Mouse (Mus musculus) thymus, postnatal 25 days (tissue): Measurements from ENCODE around the gene B4galnt4.

ENCODE experiments used
- DNase-seq: peaks from one replicate; pipeline ENCODE4 v3.0.0; 2022

The B4galnt4 gene

DNA sequence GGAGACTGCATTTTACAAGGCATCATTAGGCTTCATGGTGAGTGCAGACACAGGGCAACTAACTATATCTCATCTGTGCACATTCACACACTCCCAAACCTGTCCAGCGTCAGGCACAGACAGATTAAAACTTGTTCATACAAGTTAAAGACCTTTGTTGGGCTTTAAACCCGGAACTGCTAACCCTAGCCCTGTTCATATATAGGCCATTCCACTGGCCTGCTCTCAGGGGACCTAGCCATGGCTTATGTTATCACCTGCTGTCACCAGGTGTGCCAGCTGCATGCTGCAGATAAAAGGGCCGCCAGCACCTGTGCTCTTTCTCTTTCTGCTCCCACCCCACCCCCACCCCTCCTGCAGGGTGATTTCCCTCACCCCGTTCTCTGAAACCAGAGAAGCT, 18.4 kb upstream of the B4galnt4 start:
- no peak for DNase-seq

DNA sequence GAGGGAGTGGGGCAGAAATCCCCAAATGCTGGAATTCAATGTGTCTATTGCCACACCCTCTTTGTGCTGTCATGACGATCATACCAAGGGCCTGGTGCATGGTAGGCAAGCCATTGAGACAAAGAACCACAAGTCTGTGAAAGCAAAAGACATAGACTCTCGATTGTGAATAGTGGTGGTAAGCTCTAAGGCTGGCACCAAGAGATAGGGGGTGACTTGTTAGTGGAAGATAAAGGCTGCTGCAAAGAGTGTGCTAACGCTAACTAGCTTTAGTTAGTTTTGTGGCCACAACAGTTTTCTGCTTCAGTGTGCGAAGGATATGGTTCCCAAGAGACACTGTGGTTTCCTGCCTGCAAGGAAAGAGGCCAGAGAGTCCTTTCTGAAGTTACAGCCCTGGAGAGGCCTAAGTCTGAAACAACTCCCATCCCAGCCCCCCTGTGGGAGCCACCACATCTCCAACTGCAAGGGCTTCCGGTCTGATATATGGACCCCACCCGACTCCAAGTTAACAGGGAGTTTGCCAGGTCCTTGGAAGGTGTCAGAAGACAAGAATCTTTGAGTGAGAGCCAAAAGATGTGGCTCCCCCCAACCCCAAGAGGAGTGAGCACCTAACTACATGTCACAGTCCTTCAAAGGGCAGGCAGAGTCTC, 13.8 kb upstream of the B4galnt4 start:
- no peak for DNase-seq

DNA sequence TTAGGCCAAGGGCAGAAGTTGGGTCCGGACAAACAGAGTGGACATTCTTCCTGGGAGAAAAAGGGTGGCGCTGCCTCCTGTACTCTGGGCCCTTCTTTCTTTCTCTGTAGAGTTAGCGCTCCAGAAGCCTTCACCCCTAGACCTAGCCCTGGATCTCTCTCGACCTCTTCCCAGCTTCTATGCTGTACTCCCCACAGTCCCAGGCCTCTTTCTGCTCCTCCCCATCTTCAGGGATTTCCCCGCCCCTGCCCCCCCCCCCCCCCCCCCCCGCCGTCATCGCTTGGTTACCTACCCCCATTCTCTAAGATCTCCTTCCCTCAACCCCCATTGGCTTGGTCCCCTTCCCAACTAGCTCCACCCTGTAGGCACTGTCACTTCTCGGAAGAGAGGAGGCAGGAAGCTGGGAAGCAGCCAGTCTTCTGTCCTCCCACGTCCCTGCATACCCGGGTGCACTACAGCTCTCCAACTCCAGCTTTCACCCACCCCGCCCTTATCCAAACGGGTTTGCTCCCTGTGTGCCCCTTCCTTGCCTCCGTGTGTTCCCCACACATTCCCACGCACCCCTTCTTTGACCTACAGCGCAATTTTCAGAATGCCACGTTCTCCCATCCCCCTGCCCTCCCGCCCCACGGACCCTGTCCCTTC, 13.2 kb upstream of the B4galnt4 start:
- no peak for DNase-seq

DNA sequence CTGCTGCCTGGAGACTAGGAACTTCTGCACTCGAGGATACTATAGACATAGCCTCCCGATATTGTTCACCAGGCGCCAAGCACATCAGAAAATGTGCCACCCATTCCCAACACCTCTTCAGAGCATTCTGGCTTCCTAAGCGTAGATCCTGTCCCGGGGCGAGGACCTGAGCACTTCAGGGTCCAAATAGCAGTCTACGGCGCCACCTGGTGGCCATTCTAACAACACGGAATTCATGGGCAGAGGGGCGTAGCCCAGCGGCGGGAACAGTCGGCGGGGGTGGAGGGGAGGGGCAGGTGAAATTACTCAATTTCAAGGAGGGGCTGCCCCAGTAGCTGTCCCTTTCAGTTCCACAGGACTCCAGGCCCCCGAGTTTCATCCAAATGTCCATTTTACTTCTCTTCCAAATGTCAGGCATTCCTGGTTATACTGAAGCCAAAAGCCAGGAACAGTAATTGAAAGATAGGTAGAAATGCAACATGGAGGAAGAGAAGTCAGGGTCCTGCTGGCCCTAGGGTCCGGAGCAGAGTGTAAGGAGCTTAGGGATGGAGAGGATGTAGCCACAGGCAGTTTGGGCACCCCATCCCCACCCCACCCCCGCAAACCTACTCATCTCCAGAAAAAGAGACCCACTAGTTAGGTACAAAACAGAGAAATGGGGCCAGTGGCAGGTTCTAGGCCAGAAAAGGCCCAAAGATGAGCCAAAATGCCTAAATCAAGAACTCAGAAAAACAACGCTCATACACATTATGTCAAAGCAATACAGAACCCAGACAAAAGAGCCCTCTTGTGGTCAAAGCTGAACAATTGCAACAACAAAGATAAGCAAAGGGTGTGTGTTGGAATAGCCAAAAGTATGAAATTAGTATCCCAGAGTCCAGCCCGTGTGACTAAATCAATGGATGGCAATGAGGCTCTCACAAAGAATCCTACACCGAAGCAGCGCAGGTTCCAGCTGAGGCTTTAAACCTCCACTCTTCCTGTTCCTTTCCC, 12.4 kb upstream of the B4galnt4 start:
- peak; percentile 89 for DNase-seq

DNA sequence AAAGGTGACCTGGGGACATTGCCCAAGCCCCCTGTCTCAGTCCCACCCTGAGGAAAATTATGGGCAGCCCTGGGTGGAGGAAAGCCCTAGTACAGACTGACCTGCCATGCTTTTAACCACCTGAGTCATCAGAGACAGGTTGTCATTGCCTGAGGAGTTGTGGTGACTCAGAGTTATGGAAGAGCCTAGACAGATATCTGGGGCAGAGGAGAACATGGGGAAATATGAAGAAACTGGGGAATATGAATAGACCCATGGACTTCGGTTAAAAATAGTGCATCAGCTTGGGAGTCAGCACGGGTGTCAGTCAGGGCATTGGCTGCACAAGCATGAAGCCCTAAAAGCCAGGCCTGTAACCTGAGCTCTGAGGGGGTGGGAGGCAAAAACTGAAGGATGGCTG, 11.6 kb upstream of the B4galnt4 start:
- no peak for DNase-seq

DNA sequence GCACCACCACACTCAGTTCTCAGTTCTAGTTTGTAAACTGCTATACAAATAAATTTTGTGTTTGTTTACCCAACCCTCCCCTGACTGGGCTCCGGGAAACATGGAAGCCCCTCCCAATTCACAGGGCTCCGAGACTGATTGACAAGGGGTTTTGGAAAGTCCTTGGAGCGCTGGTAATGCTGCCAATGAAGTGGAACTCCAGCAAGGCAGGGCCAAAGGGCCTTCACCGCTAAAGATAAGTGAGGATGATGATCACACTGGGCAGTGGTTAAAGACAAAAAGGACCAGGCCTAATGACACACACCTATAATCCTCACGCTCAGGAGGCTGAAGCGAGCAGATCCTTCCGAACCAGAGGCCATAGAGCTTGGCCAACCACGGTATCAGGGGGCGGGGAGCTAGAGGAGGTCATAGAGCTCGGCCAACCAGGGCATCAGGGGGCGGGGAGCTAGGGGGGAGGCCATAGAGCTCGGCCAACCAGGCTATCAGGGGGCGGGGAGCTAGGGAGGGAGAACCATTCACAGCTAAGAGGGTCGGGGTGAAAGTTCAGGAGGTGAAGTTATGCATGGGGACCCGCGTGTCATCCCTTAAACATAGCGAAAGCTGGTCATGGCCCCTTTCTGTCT, 9.7 kb upstream of the B4galnt4 start:
- DNase-seq = no peak

DNA sequence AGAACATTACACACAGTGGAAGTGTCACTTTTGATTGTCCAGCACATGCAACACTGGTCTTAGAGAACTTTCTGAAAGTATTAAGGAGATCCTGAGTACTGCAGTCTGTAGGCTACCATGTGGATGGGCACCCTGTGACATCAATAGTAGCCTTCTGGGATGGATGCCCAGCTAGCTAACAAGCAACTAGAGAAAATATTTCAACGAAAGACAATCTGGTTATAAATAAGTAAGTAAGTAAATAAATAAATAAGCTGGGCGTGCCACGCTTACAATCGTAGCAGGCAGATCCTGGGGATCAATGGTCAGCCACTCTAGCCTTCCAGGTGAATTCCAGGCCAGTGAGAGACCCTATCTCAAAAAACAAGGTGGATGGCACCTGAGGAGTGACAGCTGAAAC, 8.9 kb upstream of the B4galnt4 start:
- no peak for DNase-seq

DNA sequence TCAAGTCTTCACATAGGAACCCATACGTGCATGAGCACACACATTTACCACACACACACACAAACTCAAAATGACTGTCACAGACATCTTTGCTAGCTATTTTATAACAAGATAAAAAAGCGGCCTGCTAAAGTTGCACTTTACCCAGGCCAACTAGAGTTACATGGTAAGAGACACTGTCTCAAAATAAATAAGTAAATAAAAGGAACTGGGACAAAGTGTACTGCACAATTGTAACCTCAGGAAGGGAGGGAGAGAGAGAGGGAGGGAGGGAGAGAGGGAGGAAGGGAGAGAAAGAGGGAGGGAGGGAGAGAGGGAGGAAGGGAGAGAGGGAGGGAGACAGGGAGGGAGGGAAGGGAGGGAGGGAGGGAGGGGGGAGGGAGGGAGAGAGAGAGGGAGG, 8.5 kb upstream of the B4galnt4 start:
- no peak for DNase-seq

DNA sequence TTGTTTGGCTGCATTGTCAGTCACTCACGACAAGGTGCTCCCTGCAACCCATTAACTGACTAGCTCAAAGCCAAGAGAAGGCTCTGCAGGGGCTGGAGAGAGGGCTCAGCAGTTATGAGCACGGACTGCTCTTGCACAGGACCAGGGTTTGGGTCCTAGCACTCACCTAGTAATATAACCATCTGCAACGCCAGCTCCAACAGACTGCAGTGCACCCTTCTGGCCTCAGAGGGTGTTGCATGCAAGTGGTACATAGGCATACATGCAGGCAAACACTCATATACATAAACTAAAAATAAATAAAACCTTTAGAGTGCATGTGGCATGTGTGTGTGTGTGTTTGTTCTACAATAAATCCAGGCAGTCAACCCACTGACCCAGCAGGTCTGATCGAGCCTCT, 5.1 kb upstream of the B4galnt4 start:
- DNase-seq = no peak

DNA sequence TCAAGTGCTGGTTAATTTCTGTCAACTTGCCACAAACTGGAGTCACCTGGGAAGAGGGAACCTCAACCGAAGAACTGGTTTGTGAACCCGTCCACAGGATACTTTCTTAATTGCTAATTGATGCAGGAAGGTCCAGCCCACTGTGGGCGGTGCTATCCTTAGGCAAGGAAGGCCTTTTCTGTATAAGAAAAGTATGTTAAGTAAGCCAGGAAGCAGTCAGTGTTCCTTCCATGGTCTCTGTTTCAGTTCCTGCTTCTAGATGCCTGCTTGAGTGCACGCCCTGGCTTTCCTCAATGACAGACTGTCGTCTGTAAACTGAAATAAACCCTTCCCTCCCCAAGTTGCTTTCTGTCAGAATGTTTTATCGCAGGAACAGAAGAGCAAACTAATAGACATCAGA, 3.9 kb upstream of the B4galnt4 start:
- DNase-seq = no peak

DNA sequence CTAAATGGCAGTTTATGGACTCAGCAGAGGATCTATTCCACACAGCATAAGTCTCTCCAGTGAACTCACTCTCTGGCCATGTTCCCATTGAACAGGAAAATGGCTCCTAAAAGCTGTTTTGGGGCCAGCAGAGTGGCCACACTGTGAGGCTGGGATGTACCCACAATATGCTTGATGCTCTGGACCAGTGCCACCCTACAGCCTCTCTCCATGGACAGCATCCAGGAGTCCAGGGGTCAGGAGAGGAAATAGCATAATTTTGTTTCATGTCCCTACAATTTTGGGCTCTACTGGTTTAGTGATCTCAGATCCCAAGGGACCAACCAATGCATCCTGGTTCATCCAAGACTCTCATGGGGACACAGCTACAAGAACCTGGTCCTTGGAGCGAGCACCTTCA, 3.4 kb upstream of the B4galnt4 start:
- DNase-seq = no peak

DNA sequence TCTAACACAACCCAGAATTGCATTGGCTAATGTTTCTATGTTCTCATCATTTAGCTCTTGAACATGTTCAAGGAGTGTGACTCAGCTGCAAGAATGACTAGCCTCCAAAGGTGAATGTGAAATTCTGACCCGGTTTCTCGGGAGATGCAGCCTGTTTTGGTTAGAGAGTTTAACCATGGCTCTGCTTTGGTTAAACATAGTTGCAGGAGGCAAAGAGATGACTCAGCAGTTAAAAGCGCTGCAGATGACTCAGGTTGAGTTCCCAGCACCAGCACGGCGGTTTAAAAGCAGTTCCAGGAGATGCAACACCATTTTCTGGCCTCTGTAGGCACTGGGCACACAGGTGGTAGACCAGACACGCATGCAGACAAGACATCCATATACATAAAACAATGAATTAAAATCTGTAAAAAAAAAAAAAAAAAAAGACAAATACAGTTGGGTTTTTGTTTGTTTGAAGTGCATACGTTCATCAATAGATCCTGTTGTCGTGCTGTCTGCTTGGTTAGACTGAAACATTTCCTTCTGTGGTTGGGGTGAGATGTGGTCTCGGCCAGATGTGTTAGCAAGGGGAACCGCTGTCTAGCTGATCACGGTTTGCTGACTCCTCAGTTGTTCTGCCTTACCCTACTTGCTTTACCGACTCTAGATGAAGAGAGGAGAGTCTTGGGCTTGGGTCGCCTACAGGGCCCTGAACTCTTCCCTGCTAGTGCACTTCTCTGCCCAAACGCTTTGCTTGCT, 2.1 kb upstream of the B4galnt4 start:
- DNase-seq = no peak

DNA sequence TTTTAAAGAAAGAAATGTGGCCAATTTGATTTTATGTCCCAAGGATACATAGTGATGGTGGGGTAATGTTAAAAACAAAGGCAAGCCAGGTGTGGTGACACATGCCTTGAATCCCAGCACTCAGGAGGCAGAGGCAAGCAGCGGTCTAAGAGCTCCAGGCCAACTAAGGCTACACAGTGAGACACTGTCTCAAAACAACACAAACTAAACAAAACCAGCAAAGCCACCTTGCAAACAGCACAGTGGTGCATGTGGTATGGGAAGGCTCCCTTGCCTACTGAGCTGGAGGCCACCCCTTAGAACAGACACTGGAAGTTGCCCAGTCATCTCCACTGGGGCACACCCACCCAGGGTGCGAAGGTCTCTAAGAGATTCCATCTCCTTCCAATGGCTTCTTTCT, 975 bp upstream of the B4galnt4 start:
- no peak for DNase-seq

DNA sequence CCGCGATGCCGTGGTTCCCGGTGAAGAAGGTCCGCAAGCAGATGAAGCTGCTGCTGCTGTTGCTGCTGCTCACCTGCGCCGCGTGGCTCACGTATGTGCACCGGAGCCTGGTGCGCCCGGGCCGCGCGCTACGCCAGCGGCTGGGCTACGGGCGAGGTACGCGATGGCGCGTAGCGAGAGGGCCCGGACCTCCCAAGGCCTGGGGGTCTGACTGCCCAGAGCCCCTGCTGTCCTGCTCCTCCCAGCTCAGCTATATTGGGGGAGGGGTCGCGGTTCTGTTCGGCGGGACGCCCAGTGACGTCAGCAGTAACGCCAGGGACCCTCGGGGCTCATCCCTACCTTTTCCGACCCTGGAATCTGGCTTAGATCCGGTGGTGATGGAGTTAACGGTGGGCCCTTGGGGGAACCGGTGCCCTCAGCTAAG, 377 bp downstream of the B4galnt4 start:
- DNase-seq = no peak

DNA sequence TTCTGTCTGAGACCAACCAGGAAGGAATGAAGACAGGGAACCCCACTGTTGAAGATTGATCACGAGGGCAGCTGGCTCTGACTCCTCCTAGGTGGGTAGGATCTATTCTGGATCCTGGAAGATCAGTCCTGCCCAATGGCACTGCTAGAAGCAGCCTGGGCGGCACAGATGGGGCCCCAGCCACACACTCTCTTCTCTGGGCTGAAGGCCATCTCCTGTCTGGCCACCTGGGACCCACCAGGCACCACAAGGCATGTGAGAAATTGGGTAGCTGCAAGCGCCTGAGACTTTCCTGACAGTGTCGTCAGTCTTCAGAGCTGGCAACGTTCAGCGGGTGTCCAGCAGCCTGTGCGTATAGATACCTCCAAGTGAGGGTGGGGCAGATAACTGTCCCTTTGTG, 1.6 kb downstream of the B4galnt4 start:
- DNase-seq = no peak

DNA sequence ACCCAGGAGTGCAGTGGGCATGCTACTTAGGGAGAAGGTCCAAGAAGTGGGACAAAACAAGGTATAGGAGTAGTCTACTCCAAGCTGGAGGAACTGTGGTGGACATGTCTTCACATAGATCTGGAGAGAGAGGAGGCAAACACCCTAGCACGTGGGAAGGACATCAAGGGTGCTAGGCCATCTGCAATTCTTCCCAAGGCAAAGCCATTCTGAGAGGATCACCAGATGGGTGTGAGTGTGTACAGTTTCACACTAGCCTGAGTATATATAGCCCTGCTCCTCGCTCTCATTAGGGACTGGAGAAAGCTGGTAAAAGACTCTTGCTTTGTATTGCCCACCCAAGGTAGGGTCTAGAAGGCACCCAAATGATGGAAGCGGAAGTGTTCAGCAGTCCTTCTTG, 2.4 kb downstream of the B4galnt4 start:
- DNase-seq = no peak

DNA sequence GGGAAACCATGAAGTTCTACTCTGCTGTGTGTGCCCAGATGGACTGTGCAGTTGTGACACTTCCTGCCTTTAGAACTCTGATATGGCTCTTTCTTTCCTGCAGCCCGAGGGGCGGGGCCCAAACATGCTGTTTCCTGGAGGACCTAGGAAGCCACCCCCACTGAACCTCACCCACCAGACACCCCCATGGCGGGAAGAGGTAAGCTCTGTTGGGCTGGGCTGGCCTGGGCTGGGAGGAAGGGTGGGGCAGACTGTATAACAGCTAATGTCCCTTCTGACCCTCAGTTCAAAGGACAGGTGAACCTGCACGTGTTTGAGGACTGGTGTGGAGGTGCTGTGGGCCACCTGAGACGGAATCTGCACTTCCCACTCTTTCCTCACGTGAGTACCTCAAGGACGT, 3.3 kb downstream of the B4galnt4 start:
- DNase-seq = no peak

DNA sequence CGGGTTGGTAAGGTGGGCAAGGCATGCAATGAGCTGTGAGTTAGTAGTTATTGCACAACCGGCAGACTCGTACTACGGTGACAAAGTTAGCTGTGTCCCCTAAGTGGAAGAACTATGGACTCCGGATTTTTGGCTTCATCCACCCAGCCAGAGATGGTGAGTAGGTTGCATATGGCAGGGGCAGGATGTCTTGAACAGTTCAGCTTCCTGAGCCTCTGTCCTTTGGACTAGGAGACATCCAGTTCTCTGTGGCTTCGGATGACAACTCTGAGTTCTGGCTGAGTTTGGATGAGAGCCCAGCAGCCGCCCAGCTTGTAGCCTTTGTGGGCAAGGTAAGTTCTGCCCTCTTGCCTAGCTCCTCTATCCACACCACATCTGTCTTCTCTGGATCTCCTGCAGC, 3.7 kb downstream of the B4galnt4 start:
- no peak for DNase-seq

DNA sequence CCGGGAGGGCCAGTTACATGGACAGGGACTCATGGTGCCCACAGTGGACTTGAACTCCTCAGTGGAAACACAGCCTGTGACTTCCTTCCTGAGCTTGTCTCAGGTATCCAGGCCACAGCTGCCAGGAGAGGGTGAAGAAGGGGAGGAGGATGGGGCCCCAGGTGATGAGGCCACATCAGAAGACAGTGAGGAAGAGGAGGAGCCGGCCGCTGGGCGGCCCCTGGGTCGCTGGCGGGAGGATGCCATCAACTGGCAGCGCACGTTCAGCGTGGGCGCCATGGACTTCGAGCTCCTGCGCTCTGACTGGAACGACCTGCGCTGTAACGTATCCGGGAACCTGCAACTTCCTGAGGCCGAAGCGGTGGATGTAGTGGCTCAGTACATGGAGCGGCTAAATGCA, 7.4 kb downstream of the B4galnt4 start:
- DNase-seq = no peak

DNA sequence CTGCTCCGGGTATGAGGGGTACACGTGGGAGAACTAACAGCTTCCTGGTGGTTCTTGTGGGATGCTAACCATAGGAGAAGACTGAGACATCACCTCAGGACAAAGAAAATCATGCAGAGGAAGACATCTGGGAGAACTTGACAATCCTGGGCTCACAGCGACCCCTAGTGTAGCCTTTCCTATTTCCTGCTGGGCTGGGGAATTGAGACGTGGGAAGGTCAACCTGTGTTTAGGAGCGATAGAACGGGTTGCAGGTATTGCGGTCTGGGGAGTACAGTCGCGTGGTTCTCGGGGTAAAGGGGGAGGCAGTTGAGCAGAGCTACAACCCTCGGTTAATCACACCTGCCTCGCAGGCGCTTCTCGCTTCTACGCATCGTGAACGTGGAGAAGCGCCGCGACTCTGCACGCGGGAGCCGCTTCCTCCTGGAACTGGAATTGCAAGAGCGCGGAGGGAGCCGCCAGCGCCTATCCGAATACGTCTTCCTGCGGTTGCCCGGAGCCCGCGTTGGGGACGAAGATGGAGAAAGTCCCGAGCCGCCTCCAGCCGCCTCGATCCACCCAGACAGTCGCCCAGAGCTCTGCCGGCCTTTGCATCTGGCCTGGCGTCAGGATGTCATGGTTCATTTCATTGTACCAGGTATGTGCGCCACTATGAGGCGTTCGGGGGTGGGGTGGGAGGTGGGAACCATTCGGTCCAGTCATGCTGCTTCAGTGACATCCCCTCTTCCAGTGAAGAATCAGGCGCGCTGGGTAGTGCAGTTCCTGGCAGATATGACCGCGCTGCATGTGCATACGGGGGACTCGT, 9.4 kb downstream of the B4galnt4 start:
- DNase-seq = peak; percentile 78

DNA sequence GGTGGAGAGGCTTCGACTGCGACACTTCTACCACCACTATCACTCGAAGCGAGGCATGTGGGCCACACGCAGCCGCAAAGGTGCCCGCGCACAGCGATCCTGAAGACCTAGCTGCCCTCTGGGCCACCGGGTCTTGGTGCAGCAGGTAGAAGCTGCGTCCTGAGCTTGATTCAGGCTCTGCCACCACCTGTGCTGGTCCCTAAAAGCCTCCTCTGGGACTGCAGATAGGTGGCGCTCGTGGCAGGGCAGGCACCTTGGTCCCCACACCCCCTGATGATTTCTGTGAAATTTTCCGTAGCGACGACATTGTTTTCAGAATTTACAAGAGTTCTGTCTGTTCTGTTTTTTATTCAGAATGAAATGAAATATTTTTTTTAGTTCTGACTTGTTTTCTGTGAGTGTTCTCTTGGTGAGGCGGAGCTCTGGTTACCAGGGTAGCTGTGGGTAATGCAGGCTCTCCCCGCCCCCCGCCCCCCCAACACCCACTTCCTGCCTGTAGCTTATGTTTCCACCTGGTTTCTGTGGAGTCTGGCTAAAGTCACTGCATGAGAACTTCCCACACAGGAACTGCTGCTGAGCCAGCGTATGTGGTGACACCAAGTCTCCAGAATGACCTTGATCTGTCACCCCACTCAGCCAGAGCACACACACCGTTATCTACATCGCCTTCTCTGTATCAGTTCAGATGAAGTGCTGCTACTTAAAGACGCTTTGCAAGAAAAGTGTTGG, 11.3 kb downstream of the B4galnt4 start:
- peak; percentile 81 for DNase-seq
